Mouse (Mus musculus): ENCODE results near the gene Rpgrip1. TPM values are rescaled to one million over a fixed set of nuclear protein-coding genes. Genes with fewer than 3 reads are reported as not detected.
A peak's percentile ranks its signal among the peaks of the same experiment; 100 is the strongest.
"Not testable (repeated sequence)": the region's sequence is repeated elsewhere in the genome, so short reads cannot be mapped to it uniquely, and the experiment has no call there.

The Rpgrip1 gene
- not detected for total RNA-seq (2021)

DNA sequence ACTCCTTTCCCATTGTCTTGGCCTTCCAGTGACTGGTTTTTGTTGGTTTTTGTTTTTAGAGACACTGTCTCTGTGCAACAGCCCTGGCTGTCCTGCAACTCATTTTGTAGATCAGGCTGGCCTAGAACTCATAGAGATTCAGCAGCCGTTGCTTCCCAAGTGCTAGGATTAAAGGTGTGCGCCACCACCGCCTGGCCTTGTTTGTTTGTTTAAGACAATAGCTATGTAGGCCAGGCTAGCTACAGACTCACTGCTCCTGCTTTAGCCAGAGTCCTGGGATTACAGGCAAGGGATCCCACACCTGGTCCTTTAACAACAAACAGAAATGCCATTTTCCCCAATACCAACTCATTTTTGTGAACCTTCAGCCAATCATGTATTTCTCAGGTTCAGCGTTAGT, at the start of gene Rpgrip1:
Rpgrip1 (plus strand) TSS at position 359 of the 400 bp plus-strand sequence.
- DNase-seq: no peak
- intact Hi-C loops (cut with DNase I): no loop called here

- no peak for DNase-seq
- intact Hi-C loops (cut with DNase I): no loop called here
Measured at GRCm38 (mm10) chr14:52060800-52061199, 49.7 kb upstream of the Rpgrip1 start.

GRCm38 (mm10) chr14:52061798-52062197, 48.7 kb upstream of the Rpgrip1 start:
- no peak for DNase-seq
- intact Hi-C loops (cut with DNase I): no loop called here

DNA sequence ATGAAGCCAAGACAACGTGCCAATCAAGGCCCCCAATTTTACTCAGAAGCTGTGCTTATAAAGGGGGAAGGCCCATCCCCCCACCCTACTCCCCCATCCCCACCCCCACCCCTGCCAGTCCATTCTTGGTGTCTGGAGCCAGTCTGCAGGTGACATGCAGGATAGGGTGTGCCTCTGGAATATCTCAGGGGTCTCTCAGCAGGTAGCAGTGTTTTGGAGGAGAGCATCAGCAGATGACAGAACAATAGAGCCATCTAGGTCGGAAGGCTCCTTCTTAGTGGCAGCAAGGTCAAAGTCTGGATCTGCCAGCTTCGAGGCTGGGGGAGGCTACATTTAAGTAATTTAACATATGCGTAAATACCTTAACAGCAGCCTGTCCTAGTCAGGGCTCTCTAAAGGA, 44.4 kb upstream of the Rpgrip1 start:
- no peak for DNase-seq
- intact Hi-C loops (cut with DNase I): no loop called here

DNA sequence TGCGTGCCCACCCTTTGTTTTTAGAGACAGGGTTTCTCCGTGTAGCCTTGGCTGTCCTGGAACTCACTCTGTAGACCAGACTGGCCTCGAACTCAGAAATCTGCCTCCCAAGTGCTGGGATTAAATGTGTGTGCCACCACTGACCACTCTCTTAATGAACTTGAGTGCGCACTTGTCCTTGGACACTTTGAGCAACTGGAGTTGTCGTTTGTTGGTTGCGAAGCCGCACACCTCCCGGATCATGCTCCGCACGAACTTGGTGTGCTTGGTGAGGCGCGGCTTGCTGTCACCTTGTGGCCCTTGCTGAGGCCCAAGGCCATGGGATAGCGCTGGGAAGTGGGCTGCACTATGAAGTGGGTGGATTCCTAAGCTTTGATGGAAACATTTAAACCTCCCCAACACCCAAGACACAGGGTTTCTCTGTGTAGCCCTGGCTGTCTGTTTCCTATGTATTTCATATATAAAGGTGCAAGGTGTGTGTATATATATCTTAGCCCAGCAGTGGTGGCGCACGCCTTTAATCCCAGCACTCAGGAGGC, 38.8 kb upstream of the Rpgrip1 start:
- intact Hi-C loops (cut with DNase I): no loop called here
- no peak for DNase-seq

DNA sequence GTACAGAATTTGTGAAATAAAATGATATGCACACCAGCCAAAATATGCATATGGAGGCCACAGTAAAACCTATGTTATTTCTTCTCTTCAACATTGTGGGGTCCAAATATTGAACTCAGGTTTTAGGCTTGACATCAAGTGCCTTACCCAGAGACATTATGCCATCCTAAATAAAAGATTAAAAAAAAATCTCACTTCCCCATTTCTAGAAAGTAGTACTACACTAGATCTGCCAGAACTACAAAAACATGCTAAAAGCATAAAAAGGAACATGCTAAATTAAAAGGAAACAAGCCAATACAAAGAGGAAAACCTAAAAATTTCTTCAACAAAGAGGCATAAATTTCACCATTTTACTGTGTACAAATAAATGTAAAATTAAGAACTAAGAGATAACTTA, 27.4 kb upstream of the Rpgrip1 start:
- intact Hi-C loops (cut with DNase I): no loop called here
- DNase-seq: no peak

GRCm38 (mm10) chr14:52094533-52094932, 16.0 kb upstream of the Rpgrip1 start:
- DNase-seq: no peak
- intact Hi-C loops (cut with DNase I): no loop called here

DNA sequence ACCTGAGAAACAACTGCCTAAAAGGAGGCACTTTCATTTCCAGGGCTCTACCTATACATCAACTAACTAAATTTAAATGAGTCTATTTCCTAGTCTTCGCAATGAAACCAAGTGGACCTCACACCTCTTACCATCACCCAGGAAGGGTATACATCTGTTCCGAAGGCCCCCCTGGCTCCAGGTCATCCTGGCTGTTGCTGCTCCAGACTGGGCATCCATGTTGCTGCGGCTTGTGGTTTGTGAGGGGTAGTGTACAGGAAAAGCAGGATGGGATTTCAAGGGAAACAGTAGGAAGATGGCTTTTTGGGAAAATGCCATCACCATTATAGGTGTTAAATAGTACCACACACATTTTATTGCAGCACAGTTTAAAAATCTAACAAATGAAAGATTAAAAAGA, 13.3 kb upstream of the Rpgrip1 start:
- intact Hi-C loops (cut with DNase I): not testable (repeated sequence)

DNA sequence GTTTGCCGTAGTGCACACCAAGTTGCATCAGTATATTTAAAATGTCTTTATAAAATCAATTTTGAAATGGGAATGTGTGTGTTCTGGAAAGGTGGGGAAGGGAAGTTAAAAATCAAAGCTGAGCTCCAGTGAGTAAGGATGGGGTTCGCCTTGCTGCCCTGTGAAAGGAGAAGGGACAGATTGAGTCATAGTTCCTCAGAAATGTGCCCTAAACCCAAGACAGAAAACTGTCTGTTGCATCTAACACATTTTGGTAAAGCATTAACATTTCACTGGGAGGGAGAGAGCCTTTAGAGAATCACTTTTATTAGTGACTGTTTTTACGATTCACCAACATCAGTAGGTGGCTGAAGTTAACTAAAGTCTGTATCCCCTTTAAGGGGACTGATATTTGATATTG, 12.1 kb upstream of the Rpgrip1 start:
- intact Hi-C loops (cut with DNase I); DNase-seq: not testable (repeated sequence)

More for the DNA sequence above, 13.3 kb upstream of the Rpgrip1 start:
- not testable (repeated sequence) for DNase-seq

- intact Hi-C loops (cut with DNase I): no loop called here
- no peak for DNase-seq
Measured at GRCm38 (mm10) chr14:52099563-52099962, 10.9 kb upstream of the Rpgrip1 start.

GRCm38 (mm10) chr14:52100170-52100960, 10.1 kb upstream of the Rpgrip1 start:
- DNase-seq: no peak
- intact Hi-C loops (cut with DNase I): loop anchor here (5.0 to 10.0 kb wide), 4 partner anchors 97 to 214 kb away; partner anchors contain the start of genes Chd8 and Supt16

- no peak for DNase-seq
- intact Hi-C loops (cut with DNase I): loop anchor here (5.0 to 10.0 kb wide), 4 partner anchors 96 to 213 kb away; partner anchors contain the start of genes Chd8 and Supt16
Measured at GRCm38 (mm10) chr14:52101285-52102157, 9.0 kb upstream of the Rpgrip1 start.

GRCm38 (mm10) chr14:52103474-52103855, 7.0 kb upstream of the Rpgrip1 start:
- intact Hi-C loops (cut with DNase I): loop anchor here (5.0 to 10.0 kb wide), 4 partner anchors 94 to 211 kb away; partner anchors contain the start of genes Chd8 and Supt16
- no peak for DNase-seq

GRCm38 (mm10) chr14:52103856-52104676, 6.4 kb upstream of the Rpgrip1 start, which contains the start of gene Hnrnpc:
TSS of gene Hnrnpc (minus strand) at chr14:52104028.
- intact Hi-C loops (cut with DNase I): loop anchor here (1.0 to 10.0 kb wide), 5 partner anchors 84 to 211 kb away; partner anchors contain the start of genes Chd8, Supt16 and Zfp219
- DNase-seq: peak; percentile 100

- intact Hi-C loops (cut with DNase I): loop anchor here (1.0 to 10.0 kb wide), 5 partner anchors 84 to 210 kb away; partner anchors contain the start of genes Chd8, Supt16 and Zfp219
- no peak for DNase-seq
Measured at GRCm38 (mm10) chr14:52104677-52105285, 5.7 kb upstream of the Rpgrip1 start.

GRCm38 (mm10) chr14:52105308-52105707, 5.2 kb upstream of the Rpgrip1 start:
- intact Hi-C loops (cut with DNase I): loop anchor here (10.0 kb wide), 1 partner anchor 209 kb away; no protein-coding TSS in a partner anchor
- no peak for DNase-seq

GRCm38 (mm10) chr14:52106741-52107140, 3.8 kb upstream of the Rpgrip1 start:
- intact Hi-C loops (cut with DNase I): loop anchor here (10.0 kb wide), 1 partner anchor 208 kb away; no protein-coding TSS in a partner anchor
- DNase-seq: peak; percentile 33 to 43

- DNase-seq: no peak
- intact Hi-C loops (cut with DNase I): loop anchor here (10.0 kb wide), 1 partner anchor 207 kb away; no protein-coding TSS in a partner anchor
Measured at GRCm38 (mm10) chr14:52108025-52108424, 2.5 kb upstream of the Rpgrip1 start.

DNA sequence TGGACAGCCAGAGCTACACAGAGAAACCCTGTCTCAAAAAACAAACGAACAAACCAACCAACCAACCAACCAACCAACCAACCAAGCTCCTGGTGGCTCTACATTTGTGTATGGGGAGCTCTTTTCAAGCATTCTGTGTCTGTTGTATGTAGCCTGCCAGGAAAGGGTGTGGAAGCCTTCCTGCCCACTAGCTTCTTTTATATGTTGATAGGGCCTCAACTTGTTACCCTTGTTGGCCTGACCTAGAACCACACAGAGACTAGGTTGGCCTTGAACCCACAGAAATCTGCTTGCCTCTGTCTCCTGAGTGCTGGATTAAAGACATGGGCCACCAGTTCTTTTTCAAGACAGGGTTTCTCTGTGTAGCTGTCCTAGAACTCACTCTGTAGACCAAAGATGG, 3.6 kb downstream of the Rpgrip1 start:
- intact Hi-C loops (cut with DNase I): no loop called here
- DNase-seq: no peak

Data from heart, postnatal 36 days (tissue).